Mouse (Mus musculus) hindbrain, embryonic 11.5 days (tissue): Measurements from ENCODE around the gene Fmo3. TPM values are rescaled to one million over a fixed set of nuclear protein-coding genes. Genes with fewer than 3 reads are reported as not detected.

Experiments
- ATAC-seq: fragments of 200-750 bp; cut with Nextera tagmentation; 2 replicates; pipeline ENCODE4 v1.8.0; 2017; ENCODE audit warnings: mild to moderate bottlenecking, moderate TSS enrichment, moderate library complexity; ENCODE audit not compliant: low FRiP score
- DNase-seq: peaks from one replicate; pipeline ENCODE4 v3.0.0-alpha.2; 2015; ENCODE audit warnings: low spot score
- H3K27ac ChIP-seq: fragments of 300-500 bp; sonication (generic); 2 replicates; pipeline ENCODE4 v1.5.1; 2014; ENCODE audit warnings: mild to moderate bottlenecking, low read depth, low read length
- H3K27me3 ChIP-seq: fragments of 300-500 bp; sonication (generic); 2 replicates; pipeline ENCODE4 v1.6.1; 2014; ENCODE audit warnings: mild to moderate bottlenecking, low read length, moderate library complexity, mixed read lengths; ENCODE audit not compliant: control insufficient read depth, insufficient read depth
- H3K36me3 ChIP-seq: fragments of 300-500 bp; sonication (generic); 2 replicates; pipeline ENCODE4 v1.6.1; 2014; ENCODE audit warnings: mild to moderate bottlenecking, low read length, moderate library complexity, mixed read lengths; ENCODE audit not compliant: control insufficient read depth, insufficient read depth
- H3K4me1 ChIP-seq: fragments of 300-500 bp; sonication (generic); replicated peaks from 2 replicates; pipeline ENCODE4 v1.6.1; 2014; ENCODE audit warnings: low read length, mixed read lengths; ENCODE audit not compliant: control insufficient read depth, insufficient read depth
- H3K4me2 ChIP-seq: fragments of 300-500 bp; sonication (generic); replicated peaks from 2 replicates; pipeline ENCODE4 v1.6.1; 2014; ENCODE audit warnings: mild to moderate bottlenecking, low read depth, low read length
- H3K4me3 ChIP-seq: fragments of 300-500 bp; sonication (generic); 2 replicates; pipeline ENCODE4 v1.5.1; 2014; ENCODE audit warnings: low read depth, low read length
- H3K9ac ChIP-seq: fragments of 300-500 bp; sonication (generic); 2 replicates; pipeline ENCODE4 v1.6.1; 2014; ENCODE audit warnings: low read depth, low read length
- H3K9me3 ChIP-seq: fragments of 300-500 bp; sonication (generic); 2 replicates; pipeline ENCODE4 v1.6.1; 2016; ENCODE audit warnings: low read length; ENCODE audit not compliant: control insufficient read depth
- WGBS: fragments of 180-500 bp; shearing (Covaris S2); extraction: QIAGEN DNeasy Blood & Tissue Kit; methylation state at CpG from one replicate; pipeline ENCODE4 v1.1.7; 2014; 5-methylcytosine and 5-hydroxymethylcytosine counted together
- polyA plus RNA-seq: library from polyadenylated mRNA; unstranded; fragments of >200 nt; fragmentation: Nextera tagmentation; extraction: Ambion mirVana; gene quantifications from 2 replicates; pipeline ENCODE4 v1.2.1, GENCODE M21; 2014

Fmo3 gene
- polyA plus RNA-seq, 1 experiment from 2014 or later, result not detected

- no peaks in the 10 kb centered on the region for H3K4me1 ChIP-seq
- H3K4me3 ChIP-seq, result no peak within 1 kb of the TSS
- no peak within 1 kb of the TSS for H3K9ac ChIP-seq
- no peak within 1 kb of the TSS for H3K4me2 ChIP-seq
- H3K36me3 ChIP-seq, result no peaks in the 10 kb centered on the region
- no peak within 1 kb of the TSS for H3K27ac ChIP-seq
- ATAC-seq (no peak), DNase-seq (no peak)
- WGBS, result 86% methylated on average over 6 of the region's 6 CpGs
- no peaks in the 10 kb centered on the region for H3K27me3 ChIP-seq
- no peaks in the 10 kb centered on the region for H3K9me3 ChIP-seq
Observed at GRCm38 (mm10) chr1:162937415-162937814, 46.9 kb downstream of the Fmo3 start, which contains the start of gene Fmo6. Gene Fmo6, minus strand, starts transcription at chr1:162937515.

GRCm38 (mm10) chr1:162934374-162935012 lies 49.8 kb downstream of the Fmo3 start:
- no peak for DNase-seq
- no peak for ATAC-seq

GRCm38 (mm10) chr1:162932386-162932785 lies 51.9 kb downstream of the Fmo3 start:
- no peak for DNase-seq
- no peak overlapping the region for H3K9ac ChIP-seq
- no peak overlapping the region for H3K27ac ChIP-seq
- H3K4me2 ChIP-seq, result no peak overlapping the region
- WGBS, result 89% methylated on average over 4 of the region's 4 CpGs
- no peaks in the 10 kb centered on the region for H3K9me3 ChIP-seq
- ATAC-seq, result no peak
- H3K4me1 ChIP-seq, result no peaks in the 10 kb centered on the region
- H3K36me3 ChIP-seq, result no peaks in the 10 kb centered on the region
- no peak overlapping the region for H3K4me3 ChIP-seq
- no peaks in the 10 kb centered on the region for H3K27me3 ChIP-seq

More at GRCm38 (mm10) chr1:162934374-162935012, 49.8 kb downstream of the Fmo3 start:
- no peaks in the 10 kb centered on the region for H3K36me3 ChIP-seq
- no peak overlapping the region for H3K27ac ChIP-seq
- no peak overlapping the region for H3K4me2 ChIP-seq
- 82% methylated on average over 4 of the region's 4 CpGs for WGBS
- H3K9me3 ChIP-seq, result no peaks in the 10 kb centered on the region
- H3K9ac ChIP-seq, result no peak overlapping the region
- no peaks in the 10 kb centered on the region for H3K4me1 ChIP-seq
- no peaks in the 10 kb centered on the region for H3K27me3 ChIP-seq
- no peak overlapping the region for H3K4me3 ChIP-seq

- Histone ChIP-seq H3K27ac (no peak overlapping the region), H3K27me3 (no peaks in the 10 kb centered on the region), H3K4me1 (no peaks in the 10 kb centered on the region), H3K4me2 (no peak overlapping the region), H3K4me3 (no peak overlapping the region), H3K36me3 (no peaks in the 10 kb centered on the region), H3K9me3 (no peaks in the 10 kb centered on the region), H3K9ac (no peak overlapping the region)
- DNase-seq (no peak), ATAC-seq (no peak)
- 79% methylated on average over 5 of the region's 5 CpGs for WGBS
Observed at GRCm38 (mm10) chr1:162931880-162932279, 52.4 kb downstream of the Fmo3 start.

GRCm38 (mm10) chr1:162931310-162931875 lies 52.9 kb downstream of the Fmo3 start:
- WGBS, result 76% methylated on average over 4 of the region's 4 CpGs
- ATAC-seq, result no peak
- Histone ChIP-seq H3K4me1 (no peaks in the 10 kb centered on the region), H3K9ac (no peak overlapping the region), H3K9me3 (no peaks in the 10 kb centered on the region), H3K4me3 (no peak overlapping the region), H3K4me2 (no peak overlapping the region), H3K27ac (no peak overlapping the region), H3K27me3 (no peaks in the 10 kb centered on the region), H3K36me3 (no peaks in the 10 kb centered on the region)
- DNase-seq, result no peak

GRCm38 (mm10) chr1:162930631-162931030 lies 53.7 kb downstream of the Fmo3 start:
- no peak overlapping the region for H3K9ac ChIP-seq
- H3K4me1 ChIP-seq, result no peaks in the 10 kb centered on the region
- 68% methylated on average over 2 of the region's 2 CpGs for WGBS
- H3K36me3 ChIP-seq, result no peaks in the 10 kb centered on the region
- no peaks in the 10 kb centered on the region for H3K9me3 ChIP-seq
- DNase-seq (no peak), ATAC-seq (no peak)
- no peak overlapping the region for H3K4me2 ChIP-seq
- no peak overlapping the region for H3K4me3 ChIP-seq
- H3K27me3 ChIP-seq, result no peaks in the 10 kb centered on the region
- H3K27ac ChIP-seq, result no peak overlapping the region

GRCm38 (mm10) chr1:162929146-162929545 lies 55.2 kb downstream of the Fmo3 start:
- ATAC-seq (no peak), DNase-seq (no peak)
- H3K4me2 ChIP-seq, result no peak overlapping the region
- 94% methylated on average over 3 of the region's 3 CpGs for WGBS
- no peaks in the 10 kb centered on the region for H3K27me3 ChIP-seq
- H3K36me3 ChIP-seq, result no peaks in the 10 kb centered on the region
- H3K9me3 ChIP-seq, result no peaks in the 10 kb centered on the region
- H3K4me1 ChIP-seq, result no peaks in the 10 kb centered on the region
- no peak overlapping the region for H3K4me3 ChIP-seq
- no peak overlapping the region for H3K9ac ChIP-seq
- H3K27ac ChIP-seq, result no peak overlapping the region

GRCm38 (mm10) chr1:162925121-162925520 lies 59.2 kb downstream of the Fmo3 start:
- H3K27me3 ChIP-seq, result no peaks in the 10 kb centered on the region
- 89% methylated on average over 1 of the region's 1 CpGs for WGBS
- H3K36me3 ChIP-seq, result no peaks in the 10 kb centered on the region
- DNase-seq (no peak), ATAC-seq (no peak)
- H3K9ac ChIP-seq, result no peak overlapping the region
- no peaks in the 10 kb centered on the region for H3K9me3 ChIP-seq
- H3K4me3 ChIP-seq, result no peak overlapping the region
- no peak overlapping the region for H3K27ac ChIP-seq
- no peak overlapping the region for H3K4me2 ChIP-seq
- no peaks in the 10 kb centered on the region for H3K4me1 ChIP-seq

- Histone ChIP-seq H3K4me1 (no peaks in the 10 kb centered on the region), H3K4me2 (no peak overlapping the region), H3K9ac (no peak overlapping the region), H3K4me3 (no peak overlapping the region), H3K27me3 (no peaks in the 10 kb centered on the region), H3K36me3 (no peaks in the 10 kb centered on the region), H3K27ac (no peak overlapping the region), H3K9me3 (no peaks in the 10 kb centered on the region)
- ATAC-seq (no peak), DNase-seq (no peak)
- 71% methylated on average over 8 of the region's 8 CpGs for WGBS
Observed at GRCm38 (mm10) chr1:162916661-162917060, 67.7 kb downstream of the Fmo3 start.
